ENCODE assay signal across 31 mouse cellular contexts in the genomic region with DNA sequence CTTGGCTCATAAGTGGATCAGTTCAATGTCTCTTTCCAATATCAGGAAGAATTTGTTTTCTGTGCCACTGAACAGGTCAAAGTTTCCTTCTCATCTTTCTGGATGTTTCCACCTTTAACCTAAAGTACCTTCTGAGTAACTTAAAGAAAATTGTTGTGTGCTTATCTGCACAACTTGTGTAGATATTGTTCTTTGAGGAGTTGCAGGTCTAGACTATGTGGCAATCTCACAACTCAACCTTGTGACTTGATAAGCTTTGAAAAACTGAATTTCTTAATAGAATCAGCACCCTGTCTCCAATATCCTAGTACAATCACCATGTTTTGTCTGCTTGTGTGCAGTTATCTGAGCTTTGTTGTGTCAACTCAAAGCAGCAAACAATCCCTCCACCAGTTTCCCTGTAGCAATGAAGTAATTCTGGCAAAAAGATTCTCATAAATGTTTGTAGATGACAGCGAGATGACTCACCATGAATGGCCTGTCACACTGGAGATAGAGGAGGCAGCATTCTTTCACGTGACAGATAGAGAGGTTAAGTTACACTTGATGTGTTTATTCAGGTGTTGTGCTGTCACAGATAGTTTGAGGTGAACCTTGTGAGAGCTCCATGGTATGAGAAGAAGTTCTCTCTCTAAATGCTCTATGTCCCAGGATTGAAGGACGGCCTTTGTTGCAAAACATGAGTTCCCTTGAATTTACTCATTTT.
A peak's percentile ranks its signal among the peaks of the same experiment; 100 is the strongest.
DNase-seq lines count a peak whose midpoint lies in the region; ATAC-seq and TF ChIP-seq lines count a peak whose summit lies in the region.
"Had no signal": no experiment of that assay in that cellular context is flagged by ENCODE, and none has a peak within 500 bp of the region (broad histone marks: within the 10 kb centered on the region; RNA-seq: fewer than 3 reads in every experiment).

No protein-coding gene starts in this region.

- ATAC-seq in kidney, embryonic 15.5 days (replicated peaks; ENCODE audit: low FRiP score), result peak; percentile 68; the same call in 1 of the 2 replicates
- peak; percentile 91 for ATAC-seq in intestine, postnatal 0 days
- ATAC-seq: activated CD4-positive, CD25-positive, alpha-beta regulatory T cell, adult 4 months; CD4-positive, CD25-positive, alpha-beta regulatory T cell, adult 4 months; forebrain, postnatal 0 days; hindbrain, postnatal 0 days had no signal

- DNase-seq in adrenal gland, adult 2 months, result peak; percentile 49
- DNase-seq in adrenal gland, postnatal 25 days, result no peak
- DNase-seq in kidney, postnatal 4 days, result no peak
- peak; percentile 20 for DNase-seq in Muller cell, postnatal 12 days (ENCODE audit: inconsistent ontology term)
- DNase-seq in cerebellum, postnatal 36 days, result no peak
- no peak for DNase-seq in right cerebral cortex, postnatal 14 days
- DNase-seq: adrenal gland, adult 8-10 months; cerebellum, adult 11-12 months; cerebellum, adult 9-11 months; forebrain, postnatal 0 days; gastrocnemius, postnatal 14 days; heart, postnatal 14 days; kidney, adult 18-20 months; kidney, postnatal 36 days; lung, postnatal 36 days; right cerebral cortex, adult 18-20 months; right cerebral cortex, postnatal 4 days; thymus, postnatal 14 days had no signal

- H3K9me3 ChIP-seq in kidney, embryonic 15.5 days (replicated peaks), result no peaks in the 10 kb centered on the region
- no peaks in the 10 kb centered on the region for H3K9me3 ChIP-seq in intestine, postnatal 0 days (ENCODE audit: control insufficient read depth)
- H3K9me3 ChIP-seq: embryonic facial prominence, embryonic 13.5 days; limb, embryonic 13.5 days; lung, embryonic 15.5 days; midbrain, embryonic 12.5 days; neural tube, embryonic 12.5 days had no signal

- H3K36me3 ChIP-seq in kidney, embryonic 15.5 days, result no peaks in the 10 kb centered on the region
- H3K36me3 ChIP-seq in intestine, postnatal 0 days (ENCODE audit: control insufficient read depth, insufficient read depth), result no peaks in the 10 kb centered on the region
- H3K36me3 ChIP-seq: embryonic facial prominence, embryonic 13.5 days; limb, embryonic 13.5 days; lung, embryonic 15.5 days; midbrain, embryonic 12.5 days; neural tube, embryonic 12.5 days had no signal

- no peaks in the 10 kb centered on the region for H3K4me1 ChIP-seq in kidney, embryonic 15.5 days
- peaks cover 3% of the 10 kb centered on the region; the same call in 1 of the 2 replicates for H3K4me1 ChIP-seq in intestine, postnatal 0 days (replicated peaks; ENCODE audit: control insufficient read depth, insufficient read depth, low read length)
- H3K4me1 ChIP-seq: embryonic facial prominence, embryonic 13.5 days; limb, embryonic 13.5 days; lung, embryonic 15.5 days; midbrain, embryonic 12.5 days; neural tube, embryonic 12.5 days had no signal

- H3K4me2 ChIP-seq in kidney, embryonic 15.5 days, result no peak overlapping the region
- H3K4me2 ChIP-seq in intestine, postnatal 0 days (replicated peaks; ENCODE audit: low read depth), result no peak overlapping the region
- H3K4me2 ChIP-seq: embryonic facial prominence, embryonic 13.5 days; limb, embryonic 13.5 days; liver, embryonic 11.5 days; lung, embryonic 15.5 days; midbrain, embryonic 12.5 days; neural tube, embryonic 12.5 days had no signal

- no peak overlapping the region for H3K9ac ChIP-seq in kidney, embryonic 15.5 days
- H3K9ac ChIP-seq in intestine, postnatal 0 days (ENCODE audit: low read depth, low read length), result no peak overlapping the region
- H3K9ac ChIP-seq: embryonic facial prominence, embryonic 13.5 days; forebrain, postnatal 0 days; limb, embryonic 13.5 days; lung, embryonic 15.5 days; midbrain, embryonic 12.5 days; neural tube, embryonic 12.5 days had no signal

- WGBS in kidney, embryonic 15.5 days, result 38% methylated on average over 3 of the region's 3 CpGs
- WGBS in intestine, postnatal 0 days, result 48% methylated on average over 3 of the region's 3 CpGs

- H3K4me3 ChIP-seq in kidney, embryonic 15.5 days (replicated peaks), result no peak overlapping the region
- no peak overlapping the region for H3K4me3 ChIP-seq in intestine, postnatal 0 days (ENCODE audit: low read depth, low read length)
- H3K4me3 ChIP-seq: embryonic facial prominence, embryonic 13.5 days; erythroblast, embryonic 14.5 days; limb, embryonic 13.5 days; lung, embryonic 15.5 days; midbrain, embryonic 12.5 days; myocyte; neural tube, embryonic 12.5 days had no signal

- peak overlapping the region; percentile 51; the same call in 1 of the 2 replicates for H3K27ac ChIP-seq in kidney, embryonic 15.5 days
- peak overlapping the region; percentile 64 for H3K27ac ChIP-seq in intestine, postnatal 0 days (ENCODE audit: low read depth, low read length)
- H3K27ac ChIP-seq: embryonic facial prominence, embryonic 13.5 days; hindbrain, postnatal 0 days; limb, embryonic 13.5 days; lung, embryonic 15.5 days; midbrain, embryonic 12.5 days; neural tube, embryonic 12.5 days had no signal

- H3K27me3 ChIP-seq in kidney, embryonic 15.5 days, result no peaks in the 10 kb centered on the region
- no peaks in the 10 kb centered on the region for H3K27me3 ChIP-seq in intestine, postnatal 0 days (replicated peaks; ENCODE audit: control insufficient read depth, insufficient read depth, low read length)
- H3K27me3 ChIP-seq: embryonic facial prominence, embryonic 13.5 days; limb, embryonic 13.5 days; lung, embryonic 15.5 days; midbrain, embryonic 12.5 days; neural tube, embryonic 12.5 days had no signal

- no peak for TF ChIP-seq CTCF in intestine, postnatal 0 days (IDR thresholded peaks at IDR 0.05; ENCODE audit: low read depth)

Comparison
In these comparisons a context has a peak if more than half of its experiments do, and no peak if none do; other contexts are left out.
1. DNase-seq: peak in adrenal gland, adult 2 months (single experiment) and Muller cell, postnatal 12 days (single experiment); none in adrenal gland, postnatal 25 days (single experiment), kidney, postnatal 4 days (0 of 2), cerebellum, postnatal 36 days (0 of 2) and right cerebral cortex, postnatal 14 days (single experiment).